Mouse (Mus musculus) lung, postnatal 0 days (tissue): Measurements from ENCODE around the gene Suv39h2.

Experiments used
- CTCF ChIP-seq: IDR thresholded peaks from 2 replicates; pipeline ENCODE4 v1.5.1; 2016; ENCODE audit warnings: antibody characterized with exemption, mild to moderate bottlenecking
- EP300 ChIP-seq: IDR thresholded peaks from 2 replicates; pipeline ENCODE4 v1.6.1; 2016; ENCODE audit warnings: antibody characterized with exemption, mild to moderate bottlenecking, control low read depth

DNA sequence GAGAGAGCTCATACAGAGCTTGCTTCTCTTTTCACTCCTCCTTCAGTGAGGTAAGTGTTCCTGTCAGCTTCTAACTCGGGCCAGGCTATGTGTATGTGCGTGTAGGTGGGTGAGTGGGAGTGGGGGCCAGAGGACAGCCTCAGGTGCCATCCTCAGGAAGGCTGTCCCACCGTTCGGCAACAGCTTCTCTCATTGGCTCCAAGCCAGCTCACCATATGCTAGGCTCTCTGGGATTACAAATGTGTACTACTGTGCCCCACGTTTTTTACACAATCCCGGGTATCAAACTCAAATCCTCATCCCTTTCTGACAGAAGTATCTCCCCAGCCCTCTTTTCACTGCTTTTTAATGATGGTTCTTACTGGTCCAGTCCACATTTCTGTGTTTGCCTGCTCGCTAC, 30.6 kb downstream of the Suv39h2 start:
- TF ChIP-seq EP300 (no peak), CTCF (no peak)
